In genomic region chr9:44384596-44384995, GRCm38 (mm10) we compare ENCODE assay signal across 21 mouse cellular contexts.
"Had no signal": no experiment of that assay in that cellular context is flagged by ENCODE, and none has a peak within 500 bp of the region (broad histone marks: within the 10 kb centered on the region; RNA-seq: fewer than 3 reads in every experiment).

No protein-coding gene starts in this region.

- DNase-seq: gastrocnemius, postnatal 14 days; gastrocnemius, postnatal 36 days; heart, adult 2 months; heart, postnatal 10 days; heart, postnatal 4 days; kidney, adult 18-20 months; kidney, adult 8-10 months; kidney, postnatal 10 days; kidney, postnatal 25 days; kidney, postnatal 4 days had no signal

- H3K9me3 ChIP-seq: heart, embryonic 10.5 days; heart, embryonic 12.5 days; hindbrain, embryonic 10.5 days; hindbrain, embryonic 12.5 days; intestine, embryonic 15.5 days; limb, embryonic 13.5 days; limb, embryonic 15.5 days; liver, embryonic 12.5 days had no signal

- H3K27ac ChIP-seq: heart, adult 2 months; heart, embryonic 10.5 days; hindbrain, embryonic 10.5 days; hindbrain, embryonic 12.5 days; hindbrain, embryonic 14.5 days; intestine, embryonic 15.5 days; layer of hippocampus, adult 2 months; left cerebral cortex, adult 2 months; limb, embryonic 13.5 days; limb, embryonic 15.5 days; liver, embryonic 12.5 days had no signal

- H3K27me3 ChIP-seq: heart, embryonic 12.5 days; hindbrain, embryonic 12.5 days; intestine, embryonic 15.5 days; limb, embryonic 13.5 days; limb, embryonic 15.5 days; liver, embryonic 12.5 days had no signal

- H3K4me3 ChIP-seq: heart, adult 2 months; heart, embryonic 10.5 days; heart, embryonic 12.5 days; hindbrain, embryonic 10.5 days; hindbrain, embryonic 12.5 days; intestine, embryonic 15.5 days; layer of hippocampus, adult 2 months; left cerebral cortex, adult 2 months; limb, embryonic 13.5 days; limb, embryonic 15.5 days; liver, embryonic 12.5 days had no signal
